Mouse (Mus musculus) c-Kit-positive CD71-positive TER-119-negative erythroid progenitor cells, embryonic 14.5 days (primary cell): ENCODE measurements at regions not wholly inside any gene's neighbourhood (a gene's known extent, or its start where the extent isn't known, plus 50 kb on each side); places are given as distances from the start of the nearest gene placed in this dataset.
"Not testable (repeated sequence)": the region's sequence is repeated elsewhere in the genome, so short reads cannot be mapped to it uniquely, and the experiment has no call there.

Source experiments
- DNase-seq: peaks from one replicate; pipeline ENCODE4 v3.0.0-alpha.2; 2013; ENCODE audit warnings: low read depth

DNA sequence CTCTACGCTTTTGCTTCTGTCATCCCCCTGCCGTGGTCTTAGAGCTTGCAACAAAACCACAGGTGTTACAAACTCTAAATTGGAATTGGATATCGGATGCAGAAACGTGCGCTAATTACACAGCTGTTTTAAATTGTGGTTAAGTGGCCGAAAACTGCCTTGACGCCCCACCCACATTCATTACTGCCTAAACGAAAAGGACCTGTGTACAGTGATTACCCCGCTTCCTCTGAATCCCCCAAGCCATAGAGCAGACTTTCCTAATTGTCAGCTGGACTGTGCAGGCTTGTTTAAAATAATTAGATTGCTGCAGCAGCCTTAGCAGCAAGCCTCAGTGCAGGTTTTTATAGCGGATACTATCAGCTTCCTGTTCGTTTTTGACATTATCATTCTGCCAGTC is 94.7 kb downstream of the Cxxc4 start:
- DNase-seq = no peak

- no peak for DNase-seq
Measured at GRCm38 (mm10) chr3:134331499-134332153, 95.3 kb downstream of the Cxxc4 start.

- DNase-seq = not testable (repeated sequence)
Measured at GRCm38 (mm10) chr3:134339093-134339695, 102.9 kb downstream of the Cxxc4 start.

DNA sequence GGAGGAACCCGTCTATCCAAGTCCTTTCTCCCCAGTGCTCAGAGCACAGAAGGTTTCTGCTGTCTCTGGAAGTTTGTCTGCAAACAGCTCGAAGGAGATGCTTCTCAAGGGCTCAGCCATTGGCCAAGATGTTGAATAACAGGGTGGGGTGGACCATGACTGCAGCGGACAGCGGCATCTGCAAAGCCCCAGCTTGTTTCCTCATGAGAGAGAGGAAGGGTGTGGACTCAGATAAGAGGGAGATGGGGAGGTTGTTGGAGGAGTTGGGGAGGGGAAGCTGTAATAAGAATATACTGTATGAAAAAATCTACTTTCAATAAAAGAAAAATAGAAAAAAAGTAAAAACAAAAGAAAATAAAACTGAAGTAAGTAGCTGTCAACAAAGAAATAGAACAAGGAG is 129.7 kb downstream of the Cxxc4 start:
- DNase-seq = peak; percentile 1

GRCm38 (mm10) chr3:134366761-134367160 is 130.5 kb downstream of the Cxxc4 start:
- no peak for DNase-seq

DNA sequence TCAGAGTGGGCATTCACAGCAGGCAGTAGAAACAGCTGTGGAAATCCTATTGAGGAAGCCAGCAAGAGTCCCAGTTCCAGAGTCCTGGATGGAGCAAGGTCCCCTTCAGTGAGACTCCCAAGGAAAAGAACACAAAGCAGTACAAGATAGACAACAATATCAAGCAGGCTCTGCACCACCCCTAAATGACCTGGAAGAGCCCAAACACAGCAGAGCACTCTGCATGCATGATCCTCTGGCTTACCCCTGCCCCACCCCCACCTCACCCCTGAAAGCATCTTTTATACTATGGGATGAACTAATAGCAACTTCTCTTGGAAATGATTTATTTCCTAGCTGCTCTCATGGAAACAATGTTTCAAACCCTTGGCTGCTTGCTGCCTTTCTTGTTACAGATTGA is 132.3 kb downstream of the Cxxc4 start:
- DNase-seq = no peak

GRCm38 (mm10) chr3:134369126-134369525 is 132.8 kb downstream of the Cxxc4 start:
- DNase-seq = no peak

DNA sequence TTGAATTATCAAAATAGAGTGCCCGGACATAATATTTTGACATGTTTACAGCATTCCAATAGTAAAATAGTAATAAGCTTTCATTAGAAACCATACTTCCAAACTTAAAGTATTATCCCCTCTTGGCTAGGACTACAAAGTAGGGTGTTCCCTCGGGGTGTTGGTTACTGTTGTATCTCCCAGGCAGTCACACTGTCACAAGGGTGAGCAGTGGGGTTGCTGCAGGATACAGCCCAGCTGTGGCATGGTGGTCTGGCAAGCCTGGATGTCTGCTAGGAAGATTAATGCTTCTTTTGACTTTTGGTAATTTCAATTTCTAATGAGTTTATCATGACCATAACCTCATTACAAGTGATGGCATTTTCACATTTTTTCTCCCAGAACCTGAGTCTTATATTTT is 143.3 kb downstream of the Cxxc4 start:
- DNase-seq = no peak

DNA sequence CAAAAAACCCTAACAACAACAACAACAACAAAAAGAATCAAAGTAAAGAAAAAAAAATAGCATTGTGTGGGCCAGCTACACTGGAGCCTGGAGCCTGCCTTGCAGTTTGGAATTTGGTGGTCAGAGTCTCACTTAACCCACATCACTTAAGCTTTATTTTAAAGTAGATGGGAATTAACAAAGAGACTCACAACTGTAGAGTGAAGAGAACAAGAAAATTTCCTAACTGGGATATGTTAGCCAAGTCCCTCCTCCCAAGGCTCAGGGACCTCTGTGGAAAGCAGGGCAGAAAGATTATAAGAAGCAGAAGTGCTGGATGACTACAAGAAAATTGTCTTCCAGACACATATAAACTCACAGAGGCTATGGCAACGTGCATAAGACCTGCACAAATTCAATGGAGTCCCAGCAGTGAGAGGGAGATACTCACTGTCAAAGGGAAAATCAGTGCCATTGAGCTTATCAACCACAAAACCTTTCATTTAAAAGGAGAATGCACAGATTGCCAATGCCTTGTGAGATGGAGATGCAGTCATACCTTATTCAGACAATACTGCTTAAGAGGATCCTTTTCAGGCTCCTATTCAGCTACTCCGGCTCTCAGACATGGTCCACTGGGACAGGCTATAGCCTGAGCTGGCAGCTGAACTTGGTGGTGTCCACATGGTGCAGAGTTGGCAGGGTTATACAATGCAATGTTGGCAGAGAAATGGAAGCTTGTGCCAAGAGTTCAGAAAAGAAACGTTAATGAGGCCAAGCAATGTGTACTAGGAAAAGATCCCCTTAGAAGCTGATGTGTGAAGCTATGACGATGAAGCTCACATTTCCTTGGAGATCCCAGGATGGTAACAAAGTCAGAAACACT is 154.4 kb downstream of the Cxxc4 start:
- DNase-seq = no peak

GRCm38 (mm10) chr3:134400395-134401090 is 164.3 kb downstream of the Cxxc4 start:
- no peak for DNase-seq

DNA sequence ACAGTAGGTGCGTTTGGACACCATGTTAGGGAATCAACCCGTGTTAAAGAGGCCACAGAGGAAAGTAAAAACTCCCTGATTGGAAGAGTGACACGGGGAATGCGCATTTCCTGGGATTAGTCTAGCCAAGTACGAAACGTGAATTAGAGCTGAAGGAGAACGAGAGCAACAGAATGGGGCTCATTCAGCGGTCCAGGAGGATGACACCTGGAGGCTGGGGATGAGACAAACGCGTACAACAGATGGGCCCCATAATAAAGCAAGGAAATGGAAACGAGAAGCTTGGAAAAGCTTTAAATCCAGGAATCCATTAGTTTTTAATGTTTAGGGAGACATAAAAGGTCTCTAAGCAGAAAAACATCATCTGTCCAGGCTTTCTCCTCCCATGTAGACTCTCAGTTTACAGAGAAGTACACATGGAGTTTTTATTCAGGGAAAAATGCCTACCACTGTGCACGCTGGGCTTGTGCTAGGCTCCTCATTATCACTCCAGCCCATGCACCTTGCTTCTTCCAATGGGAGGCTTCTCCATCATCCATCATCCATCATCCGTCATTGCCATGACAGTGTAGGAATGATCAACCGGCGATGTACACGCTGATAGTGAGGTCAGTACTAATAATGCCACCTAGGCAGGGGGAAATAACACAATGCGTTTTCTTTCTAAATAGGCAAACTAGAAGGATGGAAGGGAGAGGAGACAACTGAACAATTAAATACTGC is 179.5 kb downstream of the Cxxc4 start:
- no peak for DNase-seq

DNA sequence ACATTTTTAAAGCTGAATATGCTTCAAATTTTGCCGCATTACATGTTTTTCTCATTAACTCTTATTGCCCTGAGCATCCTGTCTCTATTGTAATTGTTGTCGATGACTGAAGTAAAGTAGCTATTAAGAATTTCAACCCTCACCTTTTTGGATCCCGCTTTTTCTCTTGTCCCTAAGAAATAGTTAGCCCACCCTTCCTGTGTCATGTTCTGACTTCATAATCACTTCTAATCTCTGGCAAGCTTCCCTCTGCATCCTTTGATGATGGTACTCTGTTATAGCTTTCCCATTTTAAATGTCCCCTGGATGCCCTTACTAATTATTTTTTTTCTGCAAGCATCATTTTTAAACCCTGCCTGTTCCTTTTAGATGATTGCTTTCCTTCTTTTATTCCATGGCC is 191.3 kb downstream of the Cxxc4 start:
- DNase-seq = no peak

GRCm38 (mm10) chr3:134466611-134467010 is 230.3 kb downstream of the Cxxc4 start:
- no peak for DNase-seq

DNA sequence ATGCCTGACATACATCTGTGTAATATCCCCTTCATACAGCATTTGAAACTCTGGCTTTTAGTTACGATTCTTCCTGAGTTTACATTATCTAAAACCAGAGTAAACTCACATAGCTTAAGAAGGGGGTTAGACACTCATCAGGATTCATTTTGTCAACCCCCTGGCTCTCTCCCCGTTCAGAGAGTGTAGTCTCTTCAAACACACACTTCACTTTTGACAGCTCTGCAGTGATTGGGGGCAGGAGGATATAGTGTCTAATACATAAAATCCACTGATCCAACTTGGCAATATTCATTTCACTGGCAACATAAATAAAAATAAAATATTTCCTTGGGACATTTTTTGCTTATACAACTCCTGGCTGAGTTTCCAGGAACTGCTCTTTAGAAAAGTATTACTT is 251.0 kb downstream of the Cxxc4 start:
- DNase-seq = no peak

GRCm38 (mm10) chr3:134489966-134490543 is 253.8 kb downstream of the Cxxc4 start:
- DNase-seq = no peak

DNA sequence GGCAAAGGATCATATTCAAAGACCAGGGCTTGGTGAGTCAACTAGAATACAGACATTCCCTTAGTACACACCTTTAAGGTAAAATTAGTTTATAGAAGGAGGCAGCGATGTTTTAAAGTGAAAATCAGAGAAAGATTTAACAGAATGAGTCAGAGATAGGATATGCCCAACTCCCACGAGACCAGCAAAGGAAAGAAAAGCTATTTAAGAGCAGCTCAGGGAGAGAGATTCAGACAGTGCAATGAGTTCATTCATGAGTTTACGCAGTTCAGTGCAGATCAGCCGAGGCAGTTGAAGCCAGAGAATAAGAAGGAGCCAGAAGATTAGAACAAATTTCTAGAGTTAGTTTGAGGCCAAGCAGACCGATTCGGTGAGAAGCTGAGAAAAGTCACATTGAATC is 273.4 kb downstream of the Cxxc4 start:
- DNase-seq = no peak

DNA sequence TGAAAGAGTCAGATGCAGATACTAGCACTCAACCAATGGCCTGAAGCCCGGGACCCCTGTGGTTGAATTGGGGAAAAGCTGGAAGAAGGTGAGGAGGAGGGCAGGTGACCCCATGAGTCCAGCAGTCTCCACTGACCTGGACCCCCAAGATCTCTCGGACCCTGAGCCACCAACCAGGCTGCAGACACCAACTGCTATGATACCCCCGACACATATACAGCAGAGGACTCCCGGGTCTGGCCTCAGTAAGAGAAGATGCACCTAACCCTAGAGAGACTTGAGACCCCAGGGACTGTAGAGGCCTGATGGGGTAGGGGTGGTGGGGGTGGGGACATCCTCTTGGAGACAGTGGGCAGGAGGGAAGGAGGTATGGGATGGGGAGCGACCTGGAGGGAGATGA is 289.5 kb downstream of the Cxxc4 start:
- DNase-seq = no peak

DNA sequence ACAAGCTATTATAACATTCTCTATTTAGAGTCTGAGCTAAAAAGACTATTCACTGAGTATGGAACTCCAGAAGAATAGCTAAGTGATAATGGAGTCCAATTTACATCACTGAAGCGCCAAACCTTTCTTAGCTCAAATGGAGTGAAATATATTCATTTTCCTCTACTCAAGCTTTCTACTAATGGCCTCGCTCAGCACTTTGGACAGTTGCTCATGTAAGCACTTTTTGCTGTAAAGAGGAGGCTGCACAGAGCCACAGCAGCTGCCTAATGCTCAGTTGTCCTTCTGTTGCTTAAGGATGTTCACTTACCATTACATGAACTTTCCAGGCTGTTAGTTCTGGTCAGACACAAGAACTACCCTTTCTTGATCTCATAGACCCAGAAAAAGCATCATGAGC is 268.7 kb upstream of the Tacr3 start:
- DNase-seq = no peak

DNA sequence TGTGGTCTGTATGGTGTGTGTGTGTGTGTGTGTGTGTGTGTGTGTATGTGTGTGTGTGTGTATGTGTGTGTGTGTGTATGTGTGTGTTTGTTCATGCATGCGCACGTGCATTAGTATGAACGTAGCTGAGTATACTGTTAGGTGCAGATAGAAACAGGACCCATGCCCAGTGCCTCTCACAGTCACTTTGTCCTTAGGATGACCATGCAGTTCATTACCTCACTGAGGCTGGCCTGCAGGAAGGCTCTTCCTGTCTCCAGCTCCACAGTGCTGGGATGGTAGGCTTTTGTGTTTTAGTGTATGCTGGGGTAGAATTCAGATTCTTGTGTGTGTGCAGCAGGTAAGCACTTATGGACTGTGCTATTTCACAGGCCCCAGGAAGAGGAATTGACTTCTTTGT is 250.0 kb upstream of the Tacr3 start:
- no peak for DNase-seq

- DNase-seq = no peak
Measured at GRCm38 (mm10) chr3:134588630-134589029, 240.2 kb upstream of the Tacr3 start.

DNA sequence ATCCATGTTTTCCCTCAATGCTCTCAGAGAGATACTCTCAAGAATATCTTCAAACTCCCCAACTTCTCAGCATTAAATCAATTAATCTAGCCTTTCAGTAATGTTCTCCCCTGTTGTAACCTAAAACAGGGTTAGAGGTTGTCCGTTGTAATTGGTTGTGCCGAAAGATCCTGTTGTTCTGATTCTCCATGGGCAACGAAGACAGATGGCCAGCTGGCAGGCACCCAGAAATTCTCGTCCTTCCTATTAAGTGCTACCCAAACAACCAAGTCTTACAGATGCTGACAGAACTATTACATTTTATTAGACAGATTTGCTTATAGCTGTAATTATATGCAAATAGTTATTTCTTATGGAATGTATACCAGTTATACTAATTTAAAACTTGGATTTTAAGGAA is 225.9 kb upstream of the Tacr3 start:
- no peak for DNase-seq

- DNase-seq = no peak
Measured at GRCm38 (mm10) chr3:134605356-134605771, 223.4 kb upstream of the Tacr3 start.
